Mouse (Mus musculus): ENCODE measurements around the gene Zswim5.

DNA sequence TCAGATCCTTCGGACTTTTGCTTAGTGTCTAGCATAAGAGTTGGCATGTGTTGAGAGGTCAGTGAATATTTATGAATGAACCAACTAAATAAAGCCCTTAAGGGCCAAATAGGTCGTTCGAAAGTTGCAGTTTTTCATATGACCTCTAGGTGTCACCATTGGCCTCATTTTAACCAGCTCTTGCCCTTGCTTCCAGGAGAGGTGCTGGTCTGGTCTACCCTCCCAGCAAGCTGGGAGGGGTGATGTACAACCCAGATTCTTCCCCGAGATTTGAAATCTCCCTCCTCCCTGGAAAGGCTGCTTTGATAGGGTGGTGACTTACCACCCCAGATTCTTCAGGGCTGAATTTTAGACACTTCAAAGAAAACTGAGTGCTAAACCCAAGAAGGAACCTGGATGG lies 49.4 kb upstream of the Zswim5 start:
- TF ChIP-seq POLR2A (IDR thresholded peaks at IDR 0.05; ENCODE audit: control insufficient read depth, extremely low read depth, insufficient read depth, low read length, poor library complexity) (no peak), CTCF (IDR thresholded peaks at IDR 0.05; ENCODE audit: borderline replicate concordance, control insufficient read depth, extremely low read depth, insufficient read depth, low read length, poor library complexity) (no peak)

Measured in thymus, adult 2 months (tissue).